Mouse (Mus musculus): Measurements from ENCODE around the gene Dcps. TPM values are rescaled to one million over a fixed set of nuclear protein-coding genes. Genes with fewer than 3 reads are reported as not detected.
A peak's percentile ranks its signal among the peaks of the same experiment; 100 is the strongest.

The Dcps gene
- polyA plus RNA-seq, 1 experiment, result 27.0 TPM

GRCm38 (mm10) chr9:35138029-35138428 lies 37.8 kb downstream of the Dcps start:
- no peak for DNase-seq (ENCODE audit: low read depth in 1 of 2, low spot score in 2 of 2)
- Histone ChIP-seq H3K4me3 (ENCODE audit: extremely low read depth, insufficient read depth, insufficient read length) (no peak overlapping the region), H3K27me3 (ENCODE audit: control insufficient read depth, insufficient read depth, low read length) (no peaks in the 10 kb centered on the region), H3K4me1 (ENCODE audit: control insufficient read depth, insufficient read depth, insufficient read length) (no peaks in the 10 kb centered on the region), H3K27ac (ENCODE audit: insufficient read depth, low read length) (no peak overlapping the region), H3K36me3 (ENCODE audit: control insufficient read depth, insufficient read depth, low read length) (peaks cover 1% of the 10 kb centered on the region; the same call in 1 of the 2 replicates)
- TF ChIP-seq POLR2A (IDR thresholded peaks at IDR 0.05; ENCODE audit: low read depth, low read length), result no peak
- no peak for TF ChIP-seq CTCF (IDR thresholded peaks at IDR 0.05; ENCODE audit: extremely low read depth, insufficient read depth, insufficient read length, insufficient replicate concordance)
- 92% methylated on average over 7 of the region's 7 CpGs for WGBS

- Histone ChIP-seq H3K4me1 (ENCODE audit: control insufficient read depth, insufficient read depth, insufficient read length) (no peaks in the 10 kb centered on the region), H3K27ac (ENCODE audit: insufficient read depth, low read length) (no peak overlapping the region), H3K27me3 (ENCODE audit: control insufficient read depth, insufficient read depth, low read length) (no peaks in the 10 kb centered on the region), H3K36me3 (ENCODE audit: control insufficient read depth, insufficient read depth, low read length) (peaks cover 1% of the 10 kb centered on the region), H3K4me3 (ENCODE audit: extremely low read depth, insufficient read depth, insufficient read length) (no peak overlapping the region)
- WGBS, result 74% methylated on average over 6 of the region's 6 CpGs
- no peak for DNase-seq (ENCODE audit: low read depth in 1 of 2, low spot score in 2 of 2)
- TF ChIP-seq CTCF (IDR thresholded peaks at IDR 0.05; ENCODE audit: extremely low read depth, insufficient read depth, insufficient read length, insufficient replicate concordance), result no peak
- TF ChIP-seq POLR2A (IDR thresholded peaks at IDR 0.05; ENCODE audit: low read depth, low read length), result no peak
Observed at GRCm38 (mm10) chr9:35135575-35135974, 40.3 kb downstream of the Dcps start.

GRCm38 (mm10) chr9:35131637-35132397 lies 44.0 kb downstream of the Dcps start:
- H3K4me3 ChIP-seq (ENCODE audit: extremely low read depth, insufficient read depth, insufficient read length), result no peak overlapping the region
- TF ChIP-seq CTCF (IDR thresholded peaks at IDR 0.05; ENCODE audit: extremely low read depth, insufficient read depth, insufficient read length, insufficient replicate concordance) (no peak), POLR2A (IDR thresholded peaks at IDR 0.05; ENCODE audit: low read depth, low read length) (no peak)
- DNase-seq (ENCODE audit: low read depth in 1 of 2, low spot score in 2 of 2), result no peak
- 92% methylated on average over 16 of the region's 16 CpGs for WGBS
- peaks cover 6% of the 10 kb centered on the region for H3K36me3 ChIP-seq (ENCODE audit: control insufficient read depth, insufficient read depth, low read length)
- H3K27me3 ChIP-seq (ENCODE audit: control insufficient read depth, insufficient read depth, low read length), result no peaks in the 10 kb centered on the region
- no peaks in the 10 kb centered on the region for H3K4me1 ChIP-seq (ENCODE audit: control insufficient read depth, insufficient read depth, insufficient read length)
- no peak overlapping the region for H3K27ac ChIP-seq (ENCODE audit: insufficient read depth, low read length)

- no peak overlapping the region for H3K4me3 ChIP-seq (ENCODE audit: extremely low read depth, insufficient read depth, insufficient read length)
- peaks cover 5% of the 10 kb centered on the region for H3K36me3 ChIP-seq (ENCODE audit: control insufficient read depth, insufficient read depth, low read length)
Observed at GRCm38 (mm10) chr9:35128995-35129418, 46.9 kb downstream of the Dcps start.

GRCm38 (mm10) chr9:35128564-35128963 lies 47.3 kb downstream of the Dcps start:
- no peak for DNase-seq (ENCODE audit: low read depth in 1 of 2, low spot score in 2 of 2)
- Histone ChIP-seq H3K4me3 (ENCODE audit: extremely low read depth, insufficient read depth, insufficient read length) (no peak overlapping the region), H3K27ac (ENCODE audit: insufficient read depth, low read length) (peak overlapping the region; percentile 13; the same call in 1 of the 2 replicates), H3K36me3 (ENCODE audit: control insufficient read depth, insufficient read depth, low read length) (peaks cover 5% of the 10 kb centered on the region), H3K4me1 (ENCODE audit: control insufficient read depth, insufficient read depth, insufficient read length) (peaks cover 21% of the 10 kb centered on the region; the same call in 1 of the 2 replicates), H3K27me3 (ENCODE audit: control insufficient read depth, insufficient read depth, low read length) (no peaks in the 10 kb centered on the region)
- 78% methylated on average over 3 of the region's 3 CpGs for WGBS
- TF ChIP-seq POLR2A (IDR thresholded peaks at IDR 0.05; ENCODE audit: low read depth, low read length), result no peak
- TF ChIP-seq CTCF (IDR thresholded peaks at IDR 0.05; ENCODE audit: extremely low read depth, insufficient read depth, insufficient read length, insufficient replicate concordance), result no peak

More at GRCm38 (mm10) chr9:35128995-35129418, 46.9 kb downstream of the Dcps start:
- no peak for TF ChIP-seq CTCF (IDR thresholded peaks at IDR 0.05; ENCODE audit: extremely low read depth, insufficient read depth, insufficient read length, insufficient replicate concordance)
- TF ChIP-seq POLR2A (IDR thresholded peaks at IDR 0.05; ENCODE audit: low read depth, low read length), result no peak
- peaks cover 16% of the 10 kb centered on the region; the same call in 1 of the 2 replicates for H3K4me1 ChIP-seq (ENCODE audit: control insufficient read depth, insufficient read depth, insufficient read length)
- 88% methylated on average over 9 of the region's 9 CpGs for WGBS
- H3K27ac ChIP-seq (ENCODE audit: insufficient read depth, low read length), result peak overlapping the region; percentile 13; the same call in 1 of the 2 replicates
- no peaks in the 10 kb centered on the region for H3K27me3 ChIP-seq (ENCODE audit: control insufficient read depth, insufficient read depth, low read length)
- no peak for DNase-seq (ENCODE audit: low read depth in 1 of 2, low spot score in 2 of 2)

- DNase-seq (ENCODE audit: low read depth in 1 of 2, low spot score in 2 of 2), result no peak
- Histone ChIP-seq H3K27me3 (ENCODE audit: control insufficient read depth, insufficient read depth, low read length) (no peaks in the 10 kb centered on the region), H3K4me3 (ENCODE audit: extremely low read depth, insufficient read depth, insufficient read length) (no peak overlapping the region), H3K4me1 (ENCODE audit: control insufficient read depth, insufficient read depth, insufficient read length) (peaks cover 30% of the 10 kb centered on the region), H3K36me3 (ENCODE audit: control insufficient read depth, insufficient read depth, low read length) (peaks cover 5% of the 10 kb centered on the region), H3K27ac (ENCODE audit: insufficient read depth, low read length) (no peak overlapping the region)
- WGBS, result 94% methylated on average over 5 of the region's 5 CpGs
- TF ChIP-seq CTCF (IDR thresholded peaks at IDR 0.05; ENCODE audit: extremely low read depth, insufficient read depth, insufficient read length, insufficient replicate concordance), result no peak
- no peak for TF ChIP-seq POLR2A (IDR thresholded peaks at IDR 0.05; ENCODE audit: low read depth, low read length)
Observed at GRCm38 (mm10) chr9:35127561-35127960, 48.3 kb downstream of the Dcps start.

- Histone ChIP-seq H3K4me1 (ENCODE audit: control insufficient read depth, insufficient read depth, insufficient read length) (peaks cover 32% of the 10 kb centered on the region), H3K27ac (ENCODE audit: insufficient read depth, low read length) (0 out of 2 replicates have a peak overlapping the region, but pooled peaks have one; percentile 50), H3K36me3 (ENCODE audit: control insufficient read depth, insufficient read depth, low read length) (peaks cover 5% of the 10 kb centered on the region), H3K27me3 (ENCODE audit: control insufficient read depth, insufficient read depth, low read length) (no peaks in the 10 kb centered on the region), H3K4me3 (ENCODE audit: extremely low read depth, insufficient read depth, insufficient read length) (no peak overlapping the region)
- no peak for DNase-seq (ENCODE audit: low read depth in 1 of 2, low spot score in 2 of 2)
- WGBS, result 80% methylated on average over 6 of the region's 6 CpGs
- TF ChIP-seq CTCF (IDR thresholded peaks at IDR 0.05; ENCODE audit: extremely low read depth, insufficient read depth, insufficient read length, insufficient replicate concordance) (no peak), POLR2A (IDR thresholded peaks at IDR 0.05; ENCODE audit: low read depth, low read length) (no peak)
Observed at GRCm38 (mm10) chr9:35127147-35127546, 48.7 kb downstream of the Dcps start.

Measured in spleen, adult 2 months (tissue).